ENCODE assay signal across 25 mouse cellular contexts in genomic region chr4:56193365-56193764, GRCm38 (mm10).
"Had no signal": no experiment of that assay in that cellular context is flagged by ENCODE, and none has a peak within 500 bp of the region (broad histone marks: within the 10 kb centered on the region; RNA-seq: fewer than 3 reads in every experiment).

No protein-coding gene starts in this region.

- H3K36me3 ChIP-seq: heart, embryonic 12.5 days; hindbrain, embryonic 10.5 days; hindbrain, embryonic 12.5 days; intestine, embryonic 15.5 days; kidney, embryonic 15.5 days; limb, embryonic 10.5 days; limb, embryonic 12.5 days had no signal

- H3K9me3 ChIP-seq: heart, embryonic 12.5 days; hindbrain, embryonic 10.5 days; hindbrain, embryonic 12.5 days; intestine, embryonic 15.5 days; kidney, embryonic 15.5 days; limb, embryonic 10.5 days; limb, embryonic 12.5 days had no signal

- ATAC-seq: hindbrain, embryonic 16.5 days; inflammation-experienced regulatory T-cells, adult 6 months; intestine, embryonic 15.5 days; intestine, postnatal 0 days had no signal

- H3K27me3 ChIP-seq: heart, embryonic 12.5 days; hindbrain, embryonic 12.5 days; intestine, embryonic 15.5 days; kidney, embryonic 15.5 days; limb, embryonic 12.5 days had no signal

- H3K4me3 ChIP-seq: gastrocnemius, adult 2 months; heart, adult 2 months; heart, embryonic 12.5 days; hindbrain, embryonic 10.5 days; hindbrain, embryonic 12.5 days; intestine, embryonic 15.5 days; kidney, embryonic 15.5 days; layer of hippocampus, adult 2 months; left cerebral cortex, adult 2 months; limb, embryonic 10.5 days; limb, embryonic 12.5 days had no signal

- H3K4me1 ChIP-seq: heart, embryonic 12.5 days; hindbrain, embryonic 10.5 days; hindbrain, embryonic 12.5 days; intestine, embryonic 15.5 days; kidney, embryonic 15.5 days; limb, embryonic 10.5 days; limb, embryonic 12.5 days had no signal

- DNase-seq: gastrocnemius, adult 2 months; gastrocnemius, postnatal 10 days; gastrocnemius, postnatal 25 days; heart, adult 2 months; heart, postnatal 10 days; heart, postnatal 4 days; kidney, adult 18-20 months; kidney, adult 9 months; kidney, postnatal 10 days; kidney, postnatal 25 days; liver had no signal

- H3K27ac ChIP-seq: gastrocnemius, adult 2 months; heart, adult 2 months; hindbrain, embryonic 10.5 days; hindbrain, embryonic 12.5 days; hindbrain, embryonic 14.5 days; intestine, embryonic 15.5 days; kidney, embryonic 15.5 days; layer of hippocampus, adult 2 months; left cerebral cortex, adult 2 months; limb, embryonic 10.5 days; limb, embryonic 12.5 days had no signal

- H3K9ac ChIP-seq: heart, embryonic 12.5 days; hindbrain, embryonic 12.5 days; hindbrain, embryonic 14.5 days; intestine, embryonic 15.5 days; kidney, embryonic 15.5 days; limb, embryonic 12.5 days had no signal

- H3K4me2 ChIP-seq: heart, embryonic 12.5 days; hindbrain, embryonic 12.5 days; hindbrain, embryonic 14.5 days; intestine, embryonic 15.5 days; kidney, embryonic 15.5 days; limb, embryonic 12.5 days; liver, embryonic 11.5 days had no signal
